In genomic region chr10:44464563-44464962, GRCm38 (mm10) we compare ENCODE assay signal across 17 mouse cellular contexts.
"Had no signal": no experiment of that assay in that cellular context is flagged by ENCODE, and none has a peak within 500 bp of the region (broad histone marks: within the 10 kb centered on the region; RNA-seq: fewer than 3 reads in every experiment).

No protein-coding gene starts in this region.

- H3K9ac ChIP-seq: liver, embryonic 15.5 days; lung, embryonic 14.5 days; midbrain, embryonic 12.5 days; neural tube, embryonic 13.5 days; neural tube, embryonic 15.5 days; stomach, embryonic 15.5 days had no signal

- H3K27ac ChIP-seq: liver, embryonic 15.5 days; midbrain, embryonic 10.5 days; midbrain, embryonic 12.5 days; neural tube, embryonic 13.5 days; neural tube, embryonic 15.5 days; stomach, embryonic 15.5 days; stomach, postnatal 0 days had no signal

- H3K4me3 ChIP-seq: liver, embryonic 15.5 days; midbrain, embryonic 10.5 days; midbrain, embryonic 12.5 days; myocyte; neural tube, embryonic 13.5 days; neural tube, embryonic 15.5 days; stomach, embryonic 15.5 days had no signal

- ATAC-seq: midbrain, embryonic 16.5 days had no signal

- H3K36me3 ChIP-seq: liver, embryonic 15.5 days; midbrain, embryonic 10.5 days; midbrain, embryonic 12.5 days; neural tube, embryonic 13.5 days; neural tube, embryonic 15.5 days; stomach, embryonic 15.5 days had no signal

- H3K9me3 ChIP-seq: liver, embryonic 15.5 days; midbrain, embryonic 10.5 days; midbrain, embryonic 12.5 days; neural tube, embryonic 13.5 days; neural tube, embryonic 15.5 days; stomach, embryonic 15.5 days had no signal

- DNase-seq: lung, adult 18-20 months; lung, postnatal 10 days; midbrain, embryonic 14.5 days; right cerebral cortex, postnatal 14 days; thymus, adult 2 months; thymus, postnatal 25 days; thymus, postnatal 4 days had no signal

- H3K4me2 ChIP-seq: midbrain, embryonic 12.5 days; neural tube, embryonic 13.5 days; neural tube, embryonic 15.5 days; stomach, embryonic 15.5 days had no signal
